Mouse (Mus musculus): ENCODE data around the gene Tnfrsf8.

DNA sequence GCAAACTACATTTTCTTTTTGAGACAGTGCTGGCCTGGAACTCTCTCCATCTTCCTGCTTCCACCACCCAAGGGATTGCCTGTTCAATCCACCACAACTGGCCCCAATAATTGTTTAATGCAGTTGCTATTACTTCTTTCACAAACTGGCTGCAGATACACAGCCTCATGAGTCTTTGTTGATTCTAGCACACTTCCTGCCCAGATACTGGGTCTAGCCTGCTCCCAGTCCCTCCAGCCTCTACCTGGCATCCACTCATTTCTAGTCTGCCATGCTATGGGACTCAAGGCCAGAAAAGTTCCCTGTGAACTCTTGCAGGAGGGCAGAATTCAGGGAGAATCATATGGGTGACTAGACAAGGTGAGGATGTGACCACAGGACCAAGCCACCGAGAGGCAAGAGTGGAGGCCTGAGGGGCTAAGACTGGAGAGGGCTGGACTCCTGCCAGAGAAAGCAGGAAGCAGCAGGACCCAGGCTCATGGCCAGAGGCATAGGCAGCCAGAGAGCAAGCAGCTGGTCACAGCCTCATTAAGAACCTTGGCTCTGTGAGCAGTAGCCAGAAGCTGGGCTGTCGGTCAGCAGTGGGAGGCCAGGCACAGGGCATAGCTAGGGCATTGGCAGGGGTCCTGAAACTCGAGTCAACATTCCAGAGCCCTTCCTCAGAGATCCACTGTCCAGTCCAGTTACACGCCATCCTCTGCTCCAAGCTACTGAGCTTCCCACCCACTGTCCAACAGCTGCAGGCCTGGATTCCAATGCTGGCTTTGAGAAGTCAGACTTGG, 75.7 kb downstream of the Tnfrsf8 start:
- TF ChIP-seq CTCF (IDR thresholded peaks at IDR 0.05; ENCODE audit: control insufficient read depth, insufficient read depth, low read length) (no peak), POLR2A (IDR thresholded peaks at IDR 0.05; ENCODE audit: borderline replicate concordance, control insufficient read depth, low read depth, low read length) (peak; percentile 38; the same call in 1 of the 2 replicates)
